In genomic region chr3:27338437-27338836, GRCm38 (mm10) we compare ENCODE assay signal across 8 mouse cellular contexts. TPM values are rescaled to one million over a fixed set of nuclear protein-coding genes. Genes with fewer than 3 reads are reported as not detected.
DNase-seq lines count a peak whose midpoint lies in the region; ATAC-seq lines count a peak whose summit lies in the region.

No protein-coding gene starts in this region.

- H3K27me3 ChIP-seq in hindbrain, embryonic 11.5 days (ENCODE audit: control insufficient read depth, insufficient read depth, low read length), result no peaks in the 10 kb centered on the region
- no peaks in the 10 kb centered on the region for H3K27me3 ChIP-seq in hindbrain, embryonic 12.5 days
- H3K27me3 ChIP-seq in midbrain, embryonic 14.5 days (ENCODE audit: control insufficient read depth, insufficient read depth, low read length), result no peaks in the 10 kb centered on the region

- H3K4me2 ChIP-seq in hindbrain, embryonic 11.5 days (replicated peaks; ENCODE audit: low read depth, low read length), result no peak overlapping the region
- no peak overlapping the region for H3K4me2 ChIP-seq in hindbrain, embryonic 12.5 days (replicated peaks)
- no peak overlapping the region for H3K4me2 ChIP-seq in midbrain, embryonic 14.5 days (ENCODE audit: low read length)

- H3K9ac ChIP-seq in hindbrain, embryonic 11.5 days (ENCODE audit: low read depth, low read length), result no peak overlapping the region
- H3K9ac ChIP-seq in hindbrain, embryonic 12.5 days, result no peak overlapping the region
- no peak overlapping the region for H3K9ac ChIP-seq in midbrain, embryonic 14.5 days (replicated peaks; ENCODE audit: low read length)

- H3K4me1 ChIP-seq in hindbrain, embryonic 11.5 days (replicated peaks; ENCODE audit: control insufficient read depth, insufficient read depth, low read length), result no peaks in the 10 kb centered on the region
- H3K4me1 ChIP-seq in hindbrain, embryonic 12.5 days, result no peaks in the 10 kb centered on the region
- H3K4me1 ChIP-seq in midbrain, embryonic 14.5 days (ENCODE audit: control insufficient read depth, insufficient read depth, low read length), result no peaks in the 10 kb centered on the region

- no peak for ATAC-seq in hindbrain, embryonic 11.5 days (ENCODE audit: low FRiP score)
- no peak for ATAC-seq in hindbrain, embryonic 12.5 days (ENCODE audit: low FRiP score)
- ATAC-seq in midbrain, embryonic 14.5 days (ENCODE audit: low FRiP score, low TSS enrichment), result no peak

- peak; percentile 49 for DNase-seq in hindbrain, embryonic 11.5 days (ENCODE audit: low spot score)
- DNase-seq in urinary bladder, postnatal 14 days (ENCODE audit: low spot score), result peak; percentile 56
- no peak for DNase-seq in urinary bladder, adult 18-20 months (ENCODE audit: low spot score in 2 of 2)
- DNase-seq in embryo, embryonic 10 days (ENCODE audit: low spot score), result peak; percentile 65
- DNase-seq in kidney, adult 9 months, result peak; percentile 71
- DNase-seq in midbrain, embryonic 14.5 days, result peak; percentile 79
- no peak for DNase-seq in urinary bladder, postnatal 4 days (ENCODE audit: low spot score in 2 of 2)

- H3K4me3 ChIP-seq in hindbrain, embryonic 11.5 days (ENCODE audit: low read depth, low read length), result no peak overlapping the region
- H3K4me3 ChIP-seq in hindbrain, embryonic 12.5 days, result no peak overlapping the region
- no peak overlapping the region for H3K4me3 ChIP-seq in midbrain, embryonic 14.5 days (replicated peaks; ENCODE audit: low read depth, low read length)

- H3K9me3 ChIP-seq in hindbrain, embryonic 11.5 days (ENCODE audit: control insufficient read depth, low read length), result no peaks in the 10 kb centered on the region
- H3K9me3 ChIP-seq in hindbrain, embryonic 12.5 days (replicated peaks), result no peaks in the 10 kb centered on the region
- H3K9me3 ChIP-seq in midbrain, embryonic 14.5 days (ENCODE audit: control insufficient read depth, low read length), result no peaks in the 10 kb centered on the region

- no peaks in the 10 kb centered on the region for H3K36me3 ChIP-seq in hindbrain, embryonic 11.5 days (ENCODE audit: control insufficient read depth, insufficient read depth, low read length)
- H3K36me3 ChIP-seq in hindbrain, embryonic 12.5 days, result no peaks in the 10 kb centered on the region
- no peaks in the 10 kb centered on the region for H3K36me3 ChIP-seq in midbrain, embryonic 14.5 days (ENCODE audit: control insufficient read depth, insufficient read depth, low read length)

- WGBS in hindbrain, embryonic 11.5 days, result 30% methylated on average over 6 of the region's 6 CpGs
- 35% methylated on average over 6 of the region's 6 CpGs for WGBS in hindbrain, embryonic 12.5 days
- WGBS in midbrain, embryonic 14.5 days, result 35% methylated on average over 6 of the region's 6 CpGs

- H3K27ac ChIP-seq in hindbrain, embryonic 11.5 days (ENCODE audit: low read depth, low read length), result no peak overlapping the region
- no peak overlapping the region for H3K27ac ChIP-seq in hindbrain, embryonic 12.5 days
- no peak overlapping the region for H3K27ac ChIP-seq in midbrain, embryonic 14.5 days (replicated peaks; ENCODE audit: low read depth, low read length)

RNA-seq across cellular contexts. Expression of gene Tnfsf10, which starts 21.6 kb away (rescaled TPM):
- polyA plus RNA-seq in hindbrain, embryonic 11.5 days (2014; fragmentation: Nextera tagmentation; extraction: Ambion mirVana), result not detected in 2 replicates
- polyA plus RNA-seq in hindbrain, embryonic 12.5 days (2016; fragmentation: Nextera tagmentation; extraction: Ambion mirVana), result not detected in 2 replicates
- polyA plus RNA-seq in midbrain, embryonic 14.5 days (2014; fragmentation: Nextera tagmentation; extraction: Ambion mirVana), result 0.13 TPM in 1 of 2 replicates, not detected in the other

RNA-seq across cellular contexts. Expression of gene Ghsr, which starts 32.7 kb away (rescaled TPM):
- polyA plus RNA-seq in hindbrain, embryonic 11.5 days (2014; fragmentation: Nextera tagmentation; extraction: Ambion mirVana), result 0.14 and 0.18 TPM in 2 replicates
- 0.23 and 0.54 TPM in 2 replicates for polyA plus RNA-seq in hindbrain, embryonic 12.5 days (2016; fragmentation: Nextera tagmentation; extraction: Ambion mirVana)
- 0.43 and 0.45 TPM in 2 replicates for polyA plus RNA-seq in midbrain, embryonic 14.5 days (2014; fragmentation: Nextera tagmentation; extraction: Ambion mirVana)

Comparison
In these comparisons a context has a peak if more than half of its experiments do, and no peak if none do; other contexts are left out.
1. DNase-seq: peak in hindbrain, embryonic 11.5 days (single experiment), urinary bladder, postnatal 14 days (single experiment), embryo, embryonic 10 days (single experiment), kidney, adult 9 months (single experiment) and midbrain, embryonic 14.5 days (single experiment); none in urinary bladder, adult 18-20 months (0 of 2) and urinary bladder, postnatal 4 days (0 of 2).